Mouse (Mus musculus): ENCODE measurements around the gene Rgs10.

The Rgs10 gene

DNA sequence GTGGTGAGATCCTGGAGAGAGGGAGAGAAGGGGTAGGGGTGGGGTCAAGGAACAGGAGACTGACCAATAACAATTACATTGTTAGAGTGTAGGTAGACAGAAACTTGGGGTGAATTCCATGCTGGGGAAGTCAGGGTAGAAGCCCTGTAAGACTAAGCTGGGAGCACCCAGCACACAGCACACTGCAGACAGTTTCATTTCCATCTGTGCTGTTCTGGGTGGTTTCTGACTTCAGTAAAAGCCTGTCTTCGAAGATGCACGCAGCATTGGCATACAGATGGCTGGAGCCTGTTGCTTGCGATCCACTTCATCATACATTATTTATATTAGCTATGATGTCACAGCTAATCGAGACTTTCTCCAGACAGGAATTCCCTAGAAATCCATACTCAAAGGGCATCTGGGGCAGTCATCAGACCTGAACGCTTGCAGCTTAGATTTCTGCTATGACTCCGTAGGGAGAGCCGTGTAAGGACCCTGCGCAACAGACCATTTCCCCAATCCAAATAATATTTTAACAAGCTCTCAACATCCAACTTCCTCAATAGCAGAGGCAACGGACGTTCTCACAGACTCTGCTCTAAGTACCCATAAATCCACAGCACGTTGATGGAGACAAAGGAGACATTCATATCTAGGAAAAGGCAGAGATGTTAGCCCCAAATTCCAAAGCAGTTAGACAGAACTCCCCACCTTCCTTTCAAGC is 7.7 kb downstream of the Rgs10 start:
- DNase-seq (ENCODE audit: low read depth, low spot score), result no peak

DNA sequence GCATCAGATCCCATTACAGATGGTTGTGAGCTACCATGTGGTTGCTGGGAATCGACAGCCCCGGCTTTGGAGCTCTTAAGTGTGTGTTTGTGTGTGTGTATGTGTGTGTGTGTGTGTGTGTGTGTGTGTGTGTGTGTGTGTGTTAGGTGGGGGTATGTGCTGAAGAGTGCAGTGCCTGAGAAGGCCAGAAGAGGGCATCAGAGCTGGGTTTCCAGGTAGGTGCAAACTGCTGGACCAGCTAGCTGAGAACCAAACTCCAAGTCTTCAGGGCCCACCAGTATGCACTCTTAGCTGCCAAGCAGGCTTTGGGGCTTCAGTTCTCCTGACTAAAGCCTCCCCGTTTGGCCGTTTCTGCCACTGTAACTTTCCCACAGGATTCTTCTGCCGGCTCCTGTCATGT is 10.3 kb downstream of the Rgs10 start:
- peak; percentile 82 for DNase-seq (ENCODE audit: low read depth, low spot score)

DNA sequence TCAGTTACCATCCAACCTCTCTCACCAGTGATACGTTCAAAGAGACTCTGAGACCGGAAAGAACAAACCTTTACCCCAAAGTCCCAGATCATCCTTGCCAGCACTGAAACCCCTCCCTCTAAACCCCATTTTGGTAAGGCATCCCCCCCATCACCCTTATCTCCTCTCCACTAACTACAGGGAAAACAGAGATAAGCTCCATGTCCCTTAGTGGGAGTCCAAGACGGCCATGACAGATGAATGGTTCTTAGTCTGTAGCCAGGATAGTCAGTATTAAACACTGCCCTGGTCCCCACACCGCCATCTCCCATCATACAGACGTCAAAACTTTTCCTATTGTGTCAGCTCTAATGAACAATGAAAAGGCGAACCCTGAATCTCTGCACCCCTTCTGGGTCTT is 14.6 kb downstream of the Rgs10 start:
- no peak for DNase-seq (ENCODE audit: low read depth, low spot score)

DNA sequence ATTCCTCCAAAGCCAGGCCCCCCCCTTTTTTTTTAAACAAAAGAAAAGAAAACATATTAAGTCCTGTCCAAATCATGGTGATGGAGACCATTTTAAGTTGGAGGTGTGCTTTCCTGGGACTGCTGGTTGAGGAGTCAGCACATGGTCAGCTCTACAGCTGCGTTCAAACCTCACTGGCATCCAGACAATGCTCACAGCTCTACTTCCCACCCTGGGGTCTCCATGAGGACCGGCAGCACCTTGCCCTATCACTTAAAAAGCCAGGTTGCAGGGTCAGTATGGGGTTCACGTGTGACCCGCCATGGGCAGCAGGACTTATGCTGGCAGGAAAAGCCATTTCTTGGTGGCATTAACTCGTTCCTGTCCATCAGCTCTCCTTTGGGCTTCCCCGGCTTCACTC is 15.0 kb downstream of the Rgs10 start:
- no peak for DNase-seq (ENCODE audit: low read depth, low spot score)

DNA sequence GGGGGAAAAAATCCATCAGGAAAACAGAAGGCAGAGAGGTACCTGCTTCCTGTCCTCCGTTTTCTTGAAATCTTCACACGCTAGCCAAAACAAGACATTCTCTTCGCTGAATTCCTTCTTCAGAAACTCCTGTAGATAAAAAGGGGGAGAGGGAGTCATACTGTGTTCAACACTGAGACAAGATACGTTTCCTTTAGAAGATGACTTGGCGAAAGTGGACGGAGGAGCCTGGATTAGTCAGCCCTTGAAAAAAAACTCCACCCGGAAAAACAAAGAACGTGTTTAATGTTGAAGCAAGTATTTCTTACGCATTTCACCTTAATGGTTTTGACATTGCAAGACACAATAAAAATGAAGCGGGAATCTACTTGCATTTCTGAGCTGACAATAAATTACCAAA is 15.4 kb downstream of the Rgs10 start:
- no peak for DNase-seq (ENCODE audit: low read depth, low spot score)

DNA sequence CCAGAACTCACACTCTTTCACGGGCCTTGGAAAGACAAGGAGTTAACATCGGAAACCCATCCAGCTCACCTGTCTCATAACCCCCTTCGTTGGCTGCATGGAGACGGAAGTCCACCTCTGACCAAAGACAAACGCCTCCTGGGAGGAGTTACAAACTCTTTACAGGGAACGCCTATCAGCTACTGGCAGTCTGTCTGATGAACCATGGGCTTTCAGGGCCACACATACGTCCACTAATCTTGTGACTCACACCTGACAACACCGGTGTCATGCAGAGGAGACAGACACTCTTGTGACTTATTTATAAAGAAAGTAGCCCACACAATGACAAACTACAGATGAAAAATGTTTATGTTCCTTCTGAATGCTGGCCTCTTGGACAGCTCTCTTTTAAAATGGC is 16.0 kb downstream of the Rgs10 start:
- DNase-seq (ENCODE audit: low read depth, low spot score), result no peak

DNA sequence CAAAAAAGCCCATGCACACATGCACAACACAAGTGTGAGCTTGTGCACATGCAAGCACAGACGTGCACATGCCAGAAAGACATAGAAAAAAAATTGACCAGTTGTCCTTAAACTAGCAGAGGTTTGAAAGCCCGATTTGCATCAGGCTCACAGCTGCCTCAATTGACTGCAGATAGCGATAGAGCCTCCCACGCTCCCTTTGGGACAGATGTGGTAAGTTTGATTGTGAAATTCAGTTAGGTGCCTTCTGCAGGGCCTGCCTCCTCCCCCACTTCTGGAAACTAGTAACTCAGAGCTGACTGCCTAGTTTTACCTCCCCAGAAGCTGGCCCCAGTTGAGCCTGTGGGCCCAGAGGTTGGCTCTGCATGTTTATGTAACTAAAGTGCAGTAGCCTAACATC is 19.9 kb downstream of the Rgs10 start:
- DNase-seq (ENCODE audit: low read depth, low spot score), result no peak

DNA sequence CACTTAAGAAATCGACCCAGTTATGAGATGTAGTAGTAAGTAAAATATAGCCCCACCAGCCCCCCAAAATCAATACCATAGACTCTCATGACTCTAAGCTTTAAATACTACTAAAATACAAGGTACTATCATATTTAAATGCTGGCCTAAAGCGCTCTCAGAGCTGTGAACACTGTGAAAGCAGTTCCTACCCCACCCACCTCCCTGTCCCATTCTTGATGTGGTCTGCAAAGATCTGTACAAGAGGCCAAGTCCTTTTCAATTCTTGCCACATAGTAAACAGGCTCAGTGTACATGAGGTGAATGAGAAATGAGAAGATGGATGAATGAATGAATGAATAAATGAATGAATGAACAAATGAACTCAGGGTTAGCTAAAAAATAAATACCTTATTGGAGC is 21.5 kb downstream of the Rgs10 start:
- no peak for DNase-seq (ENCODE audit: low read depth, low spot score)

DNA sequence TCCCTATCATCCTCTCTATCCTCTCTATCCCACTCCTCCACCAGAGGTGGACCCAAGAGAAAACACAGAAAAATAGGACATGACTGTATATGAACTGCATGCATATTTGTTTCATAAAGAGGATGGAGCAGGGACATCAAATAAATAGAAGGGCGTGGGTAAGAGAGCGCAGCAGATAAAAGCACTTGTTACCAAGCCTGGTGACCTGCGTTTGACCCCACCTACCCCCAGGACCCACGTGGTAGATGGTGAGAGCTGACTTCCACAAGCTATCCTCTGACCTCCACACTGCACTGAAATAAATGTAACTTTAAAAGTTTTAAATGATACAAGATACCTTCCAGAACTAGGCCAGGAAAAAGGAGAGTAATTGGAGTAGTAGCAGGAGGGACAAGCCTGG is 24.8 kb downstream of the Rgs10 start:
- DNase-seq (ENCODE audit: low read depth, low spot score), result peak; percentile 25

DNA sequence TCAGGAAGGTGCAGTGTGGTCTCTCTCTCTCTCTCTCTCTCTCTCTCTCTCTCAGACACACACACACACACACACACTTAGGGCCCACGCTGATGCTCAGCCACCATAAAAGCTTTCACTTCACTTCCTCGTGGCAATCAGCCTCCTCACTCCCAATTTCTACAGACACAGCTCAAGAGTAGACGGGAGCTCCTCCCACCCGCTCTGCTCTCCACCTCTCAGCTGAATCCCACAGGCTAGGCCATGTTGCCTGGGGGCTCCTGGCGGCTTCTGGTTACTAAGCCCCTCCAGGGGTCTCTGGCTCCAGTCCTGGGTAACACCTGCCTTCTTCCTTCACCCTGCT is 25.6 kb downstream of the Rgs10 start:
- DNase-seq (ENCODE audit: low read depth, low spot score), result peak; percentile 32

DNA sequence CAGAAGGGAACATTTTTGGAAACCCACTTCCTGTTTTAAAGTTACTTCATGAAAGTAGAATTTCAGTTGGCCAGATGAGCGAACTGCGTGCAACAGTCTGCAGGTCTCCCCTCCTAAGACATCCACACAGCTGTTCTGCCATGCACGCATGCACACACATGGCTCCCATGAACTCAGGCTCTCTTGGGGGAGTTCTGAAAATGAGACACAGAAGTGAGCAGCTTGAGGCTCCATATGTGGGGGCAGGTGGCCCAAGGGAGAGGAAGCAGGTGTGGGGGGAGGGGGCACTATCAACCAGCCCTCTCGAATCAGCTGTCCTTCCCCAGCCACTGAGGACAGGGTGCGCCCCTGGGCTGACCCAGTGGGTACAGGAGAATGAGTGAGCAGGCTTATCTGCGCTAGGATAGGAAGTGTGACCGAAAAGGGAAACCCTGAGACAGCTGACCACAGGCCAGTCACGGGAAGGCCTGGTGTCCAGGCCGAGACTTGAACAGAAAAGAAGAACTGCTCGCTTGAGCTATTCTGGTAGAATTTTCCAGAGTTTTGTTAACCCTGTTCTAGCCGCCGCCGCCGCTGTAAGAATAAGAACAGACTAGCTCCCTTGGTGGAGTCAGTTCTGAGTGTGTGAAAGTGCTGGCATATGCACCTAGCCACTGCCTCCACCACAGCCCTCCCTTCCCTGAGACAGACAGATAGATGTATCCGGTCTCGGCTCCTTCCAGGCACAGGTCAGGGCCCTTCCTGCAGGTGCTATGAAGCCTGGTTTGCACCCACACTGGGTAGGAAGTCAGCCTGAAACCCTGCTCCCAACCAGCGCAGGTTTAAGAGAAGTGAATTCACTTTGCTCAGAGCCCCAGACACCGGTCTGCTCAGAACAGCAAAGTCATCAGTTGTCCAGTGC is 26.2 kb downstream of the Rgs10 start:
- DNase-seq (ENCODE audit: low read depth, low spot score), result no peak

DNA sequence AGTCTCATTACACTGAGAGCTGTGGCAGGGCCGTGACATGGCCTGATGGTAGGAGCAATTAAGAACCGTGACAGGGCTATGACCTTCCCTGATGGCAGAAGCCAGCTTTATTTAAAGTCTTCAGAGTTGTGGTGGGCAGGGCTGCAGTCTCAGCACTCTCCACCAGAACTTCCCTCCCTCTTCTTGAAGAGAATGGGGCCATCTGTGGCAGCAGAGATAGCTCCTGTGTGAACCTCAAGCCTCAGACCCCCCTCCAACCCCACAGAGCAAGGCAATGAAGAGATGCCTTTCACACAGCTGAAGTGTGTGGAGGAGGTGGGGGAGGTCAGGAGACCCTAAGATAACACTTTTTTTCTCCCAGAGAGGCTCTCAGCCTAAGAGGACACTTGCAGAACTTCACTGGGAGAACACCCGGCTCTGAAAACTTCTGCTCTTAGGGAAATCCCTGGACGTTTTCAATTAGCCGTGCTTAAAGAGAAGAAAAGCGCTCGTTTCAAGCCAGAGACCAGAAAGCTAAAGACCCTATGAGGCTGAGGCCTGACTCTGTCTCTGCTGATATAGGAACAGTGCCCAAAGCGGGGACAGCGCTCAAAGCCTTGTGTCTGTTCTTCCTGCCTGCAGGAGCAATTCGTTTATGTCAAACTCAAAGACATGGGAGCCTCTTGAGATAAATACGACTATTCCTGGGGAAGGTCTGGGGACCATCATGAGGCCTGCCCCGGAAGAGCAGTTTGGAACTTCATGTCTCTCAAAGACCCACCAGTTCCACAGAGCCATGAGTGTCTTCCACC is 27.1 kb downstream of the Rgs10 start:
- DNase-seq (ENCODE audit: low read depth, low spot score), result no peak

DNA sequence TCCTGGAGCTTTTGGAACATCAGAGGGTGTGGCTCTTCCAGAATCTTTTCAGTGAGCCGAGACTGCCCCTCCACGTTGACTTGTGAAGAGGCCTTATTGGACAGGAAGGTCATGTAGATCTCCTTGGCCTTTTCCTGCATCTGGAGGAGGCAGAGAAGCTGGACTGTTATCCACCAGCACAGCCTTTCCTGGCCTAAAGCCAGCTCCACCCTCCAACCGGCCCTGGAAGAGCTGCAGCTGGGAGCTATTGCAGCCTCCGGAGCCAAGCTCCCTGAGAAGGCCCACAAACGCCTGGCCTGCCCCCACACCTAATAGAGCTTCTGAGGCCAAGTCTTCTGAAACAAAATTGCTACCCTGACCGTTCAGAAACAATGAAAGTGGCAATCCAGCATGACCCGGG is 29.6 kb downstream of the Rgs10 start:
- no peak for DNase-seq (ENCODE audit: low read depth, low spot score)

DNA sequence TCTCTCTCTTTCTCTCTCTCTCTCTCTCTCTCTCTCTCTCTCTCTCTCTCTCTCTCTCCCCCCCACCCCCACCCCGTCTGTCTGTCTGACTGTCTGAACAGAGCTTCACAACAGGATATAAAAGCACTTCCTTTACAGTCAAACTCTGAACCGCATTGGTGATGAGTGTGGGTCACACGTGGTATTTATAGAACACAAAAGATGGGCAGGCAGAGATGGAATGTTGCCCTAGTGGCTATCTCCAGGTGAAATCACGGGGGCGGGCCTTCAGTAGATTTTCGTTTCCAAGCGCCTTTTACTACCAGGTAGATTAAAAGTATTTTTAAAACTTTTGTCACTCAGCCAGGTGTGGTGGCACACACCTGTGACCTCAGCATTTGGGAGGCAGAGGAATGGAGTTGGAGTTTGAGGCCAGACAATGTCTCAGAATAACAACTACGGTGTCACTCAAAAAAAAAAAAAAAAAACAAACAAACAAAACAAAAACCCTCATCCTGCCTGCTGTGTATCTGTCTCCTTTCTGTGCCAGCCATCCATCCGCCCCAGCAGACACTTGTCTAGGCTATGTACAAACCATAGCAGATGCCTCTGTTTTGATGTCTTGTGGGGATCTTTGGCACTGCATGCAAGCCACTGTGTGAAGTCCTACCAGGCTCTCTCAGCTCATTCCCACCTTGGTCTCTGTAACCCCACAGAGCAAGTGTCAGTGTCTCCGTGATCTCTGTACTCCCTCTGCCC is 34.7 kb downstream of the Rgs10 start:
- no peak for DNase-seq (ENCODE audit: low read depth, low spot score)

DNA sequence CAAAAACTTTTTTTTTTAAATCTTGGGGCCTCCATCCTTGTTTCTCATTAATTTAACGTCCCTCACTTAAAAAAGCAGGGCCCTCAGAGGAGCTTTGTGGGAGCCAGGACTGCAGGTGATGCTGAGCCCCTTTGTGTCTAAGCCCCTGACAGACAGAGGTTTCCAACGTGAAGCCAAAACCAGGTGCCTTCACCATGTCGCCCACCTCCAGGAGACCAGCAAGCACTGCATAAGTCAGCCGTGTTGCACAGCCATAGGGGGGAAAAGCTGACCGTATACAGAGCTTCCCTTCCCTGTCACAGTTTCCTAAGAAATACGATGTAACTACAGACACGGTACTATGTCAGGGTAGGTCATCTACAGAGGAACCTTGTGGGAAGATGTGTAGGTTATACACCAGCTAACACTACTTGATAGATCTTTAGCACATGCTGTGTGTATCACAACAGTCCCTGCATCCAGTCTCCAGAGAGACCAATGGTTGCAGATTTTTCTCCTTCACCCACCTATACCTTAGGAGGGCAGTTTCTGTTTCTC is 35.3 kb downstream of the Rgs10 start:
- DNase-seq (ENCODE audit: low read depth, low spot score), result no peak

DNA sequence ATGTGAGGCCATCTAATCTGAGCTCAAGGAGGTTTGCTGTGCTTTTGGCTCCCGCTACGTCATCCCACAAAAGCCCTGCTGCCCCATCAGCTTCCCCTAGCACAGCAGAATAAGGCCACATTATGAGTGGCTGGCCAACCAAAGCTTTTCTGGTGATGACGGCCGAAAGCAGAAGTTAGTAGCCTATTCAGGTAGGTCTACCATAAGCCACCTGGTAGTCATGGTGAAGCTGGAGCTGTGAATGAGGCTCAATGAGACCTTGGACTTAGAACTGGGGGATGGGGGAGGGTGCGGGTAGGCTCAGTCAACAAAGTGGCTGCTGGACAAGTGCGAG is 36.1 kb downstream of the Rgs10 start:
- no peak for DNase-seq (ENCODE audit: low read depth, low spot score)

DNA sequence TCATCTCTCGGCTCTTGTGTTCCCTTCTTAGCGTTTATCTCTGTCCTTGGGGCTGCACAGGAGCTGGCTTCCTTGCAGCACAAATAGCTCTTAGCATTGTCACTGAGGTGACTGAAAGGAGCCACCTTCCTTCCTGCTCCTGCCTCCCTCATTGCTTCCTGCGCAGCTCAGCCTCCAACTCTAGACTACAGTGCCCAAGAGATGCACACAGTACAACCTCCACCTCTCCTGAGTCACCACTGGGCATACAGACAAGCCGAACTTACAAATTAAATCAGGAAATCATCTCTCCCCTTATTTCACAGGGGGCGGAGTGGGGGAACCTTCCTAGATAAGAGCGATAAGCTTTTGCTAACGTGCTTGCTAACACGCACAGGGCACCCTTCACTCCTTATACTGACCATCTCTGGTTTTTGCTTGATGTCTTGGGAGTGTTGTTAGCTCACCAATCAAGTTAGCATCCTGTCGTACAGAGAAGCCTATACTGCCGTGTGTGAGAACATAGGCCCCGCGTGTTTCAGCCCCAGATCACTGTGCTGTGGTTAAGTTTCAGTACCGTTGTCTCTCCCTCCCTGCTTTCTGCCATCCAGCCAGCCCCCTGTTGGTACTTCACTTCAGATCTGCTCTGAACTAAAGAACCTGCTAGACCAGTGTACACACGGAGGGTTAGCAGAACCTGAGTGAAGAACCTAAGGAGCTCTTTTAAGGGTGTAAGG is 36.6 kb downstream of the Rgs10 start:
- no peak for DNase-seq (ENCODE audit: low read depth, low spot score)

DNA sequence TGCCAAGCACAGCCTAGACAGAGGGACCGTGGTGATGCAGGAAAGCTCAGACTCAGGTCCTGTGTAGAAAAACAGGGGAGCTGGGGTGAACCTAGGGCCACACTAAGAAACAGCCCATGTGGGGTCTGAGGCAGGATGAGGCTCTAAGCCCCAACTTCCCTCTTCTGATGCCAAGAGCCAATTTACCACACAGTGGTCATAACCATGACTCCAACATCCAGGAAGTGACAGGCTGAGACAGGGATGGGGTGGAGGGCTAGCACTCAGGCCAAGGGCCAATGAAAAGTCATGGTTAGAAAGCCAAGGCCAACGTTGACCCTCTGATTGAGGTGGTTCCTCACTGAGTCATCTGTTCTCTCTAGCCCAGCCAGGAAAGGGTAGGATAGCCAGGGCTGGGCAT is 37.6 kb downstream of the Rgs10 start:
- no peak for DNase-seq (ENCODE audit: low read depth, low spot score)

DNA sequence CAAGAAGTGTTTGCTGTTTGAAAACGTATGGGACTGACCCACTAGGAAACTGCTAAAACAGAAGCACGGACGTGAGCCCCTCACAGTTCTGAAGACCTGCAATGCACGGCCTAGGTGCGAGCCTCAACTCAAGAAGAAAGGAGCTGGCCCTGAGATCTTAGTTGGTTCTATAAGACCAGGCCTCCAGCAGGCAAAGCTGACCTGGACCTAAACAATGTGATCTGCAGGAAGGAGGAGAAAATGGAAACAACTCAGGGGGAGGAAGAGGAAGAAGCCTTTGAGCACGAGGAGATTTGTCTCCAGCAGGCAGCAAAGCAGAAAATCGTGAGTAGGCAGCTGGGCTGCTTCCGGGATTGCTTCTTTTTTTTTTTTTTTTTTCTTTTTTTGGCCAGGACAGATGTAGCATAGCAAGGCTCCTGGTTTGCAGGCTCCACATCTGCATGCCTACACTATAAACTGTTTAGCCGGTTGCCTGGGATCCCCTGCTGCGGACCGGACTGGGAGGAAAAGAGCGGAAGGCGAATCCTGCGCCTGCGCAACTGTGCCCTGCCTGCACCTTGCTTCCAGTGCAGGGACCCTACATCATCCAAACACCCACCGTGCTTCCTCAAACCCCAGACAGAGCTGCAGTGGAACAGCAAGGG is 39.3 kb downstream of the Rgs10 start:
- no peak for DNase-seq (ENCODE audit: low read depth, low spot score)

DNA sequence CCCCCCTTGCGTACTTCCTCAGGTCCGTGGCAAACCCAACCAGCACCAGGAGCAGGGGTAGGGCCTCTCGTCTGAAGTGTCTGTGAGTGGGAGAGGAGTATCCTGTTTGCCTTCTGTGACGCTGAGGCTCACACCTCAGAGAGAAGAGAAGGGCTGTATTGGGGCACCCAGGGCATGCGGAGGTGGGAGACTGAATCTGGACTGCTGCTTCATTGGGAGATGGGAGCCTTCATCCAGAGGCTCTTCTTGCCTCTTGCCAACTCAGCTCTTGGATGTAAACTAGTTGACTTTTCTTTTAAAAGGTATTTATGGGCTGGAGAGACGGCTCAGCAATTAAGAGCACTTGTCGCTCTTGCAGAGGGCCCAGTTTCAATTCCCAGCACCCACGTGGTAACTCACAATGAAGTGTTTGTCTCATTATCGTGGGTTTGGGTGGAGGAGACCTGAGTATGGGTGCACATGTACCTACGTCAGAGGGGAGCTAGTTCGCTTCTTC is 42.3 kb downstream of the Rgs10 start:
- DNase-seq (ENCODE audit: low read depth, low spot score), result no peak
